Mouse (Mus musculus) CH12F3 (cell line): ENCODE measurements around the gene Tbxa2r.

Experiments used
- in situ Hi-C: fragments of 300-500 bp; cut with MboI; formaldehyde crosslinking; loops from 2 replicates; pipeline ENCODE4 v1.14.3; 2020; ENCODE audit warnings: low sequenced_read_pairs

Gene Tbxa2r

GRCm38 (mm10) chr10:81298369-81299100 lies 30.0 kb upstream of the Tbxa2r start:
- in situ Hi-C loops: no loop called here

- in situ Hi-C loops: no loop called here
Observed at GRCm38 (mm10) chr10:81299585-81300351, 28.8 kb upstream of the Tbxa2r start.

GRCm38 (mm10) chr10:81300352-81300907 lies 28.1 kb upstream of the Tbxa2r start:
- in situ Hi-C loops: no loop called here

- in situ Hi-C loops: no loop called here
Observed at GRCm38 (mm10) chr10:81301321-81301720, 27.2 kb upstream of the Tbxa2r start.

- in situ Hi-C loops: no loop called here
Observed at GRCm38 (mm10) chr10:81302288-81302687, 26.2 kb upstream of the Tbxa2r start.

GRCm38 (mm10) chr10:81302781-81303218 lies 25.7 kb upstream of the Tbxa2r start:
- in situ Hi-C loops: no loop called here

GRCm38 (mm10) chr10:81303258-81303657 lies 25.3 kb upstream of the Tbxa2r start:
- in situ Hi-C loops: no loop called here

- in situ Hi-C loops: no loop called here
Observed at GRCm38 (mm10) chr10:81303761-81304160, 24.8 kb upstream of the Tbxa2r start.

- in situ Hi-C loops: no loop called here
Observed at GRCm38 (mm10) chr10:81304597-81305238, 23.8 kb upstream of the Tbxa2r start.

- in situ Hi-C loops: no loop called here
Observed at GRCm38 (mm10) chr10:81305663-81306062, 22.9 kb upstream of the Tbxa2r start.

- in situ Hi-C loops: no loop called here
Observed at GRCm38 (mm10) chr10:81306173-81306668, 22.3 kb upstream of the Tbxa2r start.

- in situ Hi-C loops: no loop called here
Observed at GRCm38 (mm10) chr10:81306837-81307682, 21.5 kb upstream of the Tbxa2r start.

- in situ Hi-C loops: no loop called here
Observed at GRCm38 (mm10) chr10:81309571-81309970, 19.0 kb upstream of the Tbxa2r start.

GRCm38 (mm10) chr10:81313581-81313980 lies 14.9 kb upstream of the Tbxa2r start:
- in situ Hi-C loops: no loop called here

GRCm38 (mm10) chr10:81314201-81314600 lies 14.3 kb upstream of the Tbxa2r start:
- in situ Hi-C loops: no loop called here

- in situ Hi-C loops: no loop called here
Observed at GRCm38 (mm10) chr10:81315587-81315986, 12.9 kb upstream of the Tbxa2r start.

- in situ Hi-C loops: no loop called here
Observed at GRCm38 (mm10) chr10:81316338-81317060, 12.0 kb upstream of the Tbxa2r start.

- in situ Hi-C loops: no loop called here
Observed at GRCm38 (mm10) chr10:81317273-81317672, 11.3 kb upstream of the Tbxa2r start.

- in situ Hi-C loops: no loop called here
Observed at GRCm38 (mm10) chr10:81318589-81319329, 9.8 kb upstream of the Tbxa2r start.
